Mouse (Mus musculus) adrenal gland, adult 8-10 months (tissue): ENCODE results near the gene Clec2l. TPM values are rescaled to one million over a fixed set of nuclear protein-coding genes. Genes with fewer than 3 reads are reported as not detected.

Source experiments
- DNase-seq: peaks from one replicate; pipeline ENCODE4 v3.0.0; 2022
- total RNA-seq, 4 experiments: library from RNA; stranded (reverse); gene quantifications; 2 replicates each; pipeline ENCODE4 v1.2.4; 2022

The Clec2l gene
- total RNA-seq, 4 experiments from 2014 or later = 1.8 to 11.3 (median 3.1) TPM

- no peak for DNase-seq
Observed at GRCm38 (mm10) chr6:38721361-38721760, 58.5 kb downstream of the Clec2l start.

DNA sequence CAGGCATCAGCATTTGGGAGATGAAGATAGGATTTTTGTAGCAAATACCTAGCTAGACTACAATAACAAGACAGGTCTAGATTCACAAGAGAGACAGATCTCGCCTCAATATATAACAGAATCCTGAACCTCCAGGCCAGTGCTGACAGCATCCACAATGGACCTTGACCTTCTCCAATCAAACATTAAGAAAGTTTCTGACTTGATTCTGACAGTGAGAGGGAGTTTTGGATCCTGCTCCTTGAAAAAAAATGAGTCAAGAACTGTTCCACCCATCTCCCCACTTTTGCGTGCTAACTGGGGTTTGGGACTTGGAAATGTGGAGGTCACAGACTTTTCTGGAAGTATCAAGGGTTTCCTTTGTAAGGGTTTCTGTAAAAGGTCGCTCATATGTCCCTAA, 62.6 kb downstream of the Clec2l start:
- DNase-seq = no peak

Other genes with a start within 250 kb of the Clec2l start
- gene Ubn2, start 229.1 kb upstream of the Clec2l start, total RNA-seq = 10 to 100 TPM; 26.2 to 50.5 (median 35.0) TPM
- 100 to 1,000 TPM in 3 of 4 experiments, 10 to 100 TPM in 1; 81.7 to 106 (median 104) TPM for gene Fmc1, start 129.6 kb upstream of the Clec2l start, total RNA-seq
- 100 to 1,000 TPM; 137 to 303 (median 206) TPM for gene Luc7l2, start 111.7 kb upstream of the Clec2l start, total RNA-seq
- gene Klrg2, start 25.8 kb upstream of the Clec2l start, total RNA-seq = 1 to 10 TPM; 3.7 to 9.4 (median 5.6) TPM
- 10 to 100 TPM in 2 of 4 experiments, 1 to 10 TPM in 2; 6.9 to 10.5 (median 9.8) TPM for gene Tbxas1, start 212.3 kb downstream of the Clec2l start, total RNA-seq
- 100 to 1,000 TPM; 143 to 161 (median 151) TPM for gene Hipk2, start 213.1 kb downstream of the Clec2l start, total RNA-seq